Mouse (Mus musculus) hindbrain, postnatal 0 days (tissue): ENCODE results near the gene Gpnmb. TPM values are rescaled to one million over a fixed set of nuclear protein-coding genes. Genes with fewer than 3 reads are reported as not detected.
A peak's percentile ranks its signal among the peaks of the same experiment; 100 is the strongest.

ENCODE experiments used
- ATAC-seq: fragments of 200-750 bp; cut with Nextera tagmentation; 2 replicates; pipeline ENCODE4 v1.8.0; 2017; ENCODE audit warnings: mild to moderate bottlenecking, moderate TSS enrichment, moderate library complexity
- DNase-seq: peaks from one replicate; pipeline ENCODE4 v3.0.0-alpha.2; 2015; ENCODE audit warnings: low spot score
- H3K27ac ChIP-seq: fragments of 300-500 bp; sonication (generic); 2 replicates; pipeline ENCODE4 v1.5.1; 2014; ENCODE audit warnings: mild to moderate bottlenecking
- H3K27me3 ChIP-seq: fragments of 300-500 bp; sonication (generic); 2 replicates; pipeline ENCODE4 v1.6.1; 2014; ENCODE audit warnings: low read length, mixed read lengths; ENCODE audit not compliant: insufficient read depth
- H3K36me3 ChIP-seq: fragments of 300-500 bp; sonication (generic); 2 replicates; pipeline ENCODE4 v1.6.1; 2014; ENCODE audit warnings: low read length, mixed read lengths; ENCODE audit not compliant: insufficient read depth
- H3K4me1 ChIP-seq: fragments of 300-500 bp; sonication (generic); 2 replicates; pipeline ENCODE4 v1.6.1; 2014; ENCODE audit warnings: antibody characterized with exemption, low read length, mixed read lengths; ENCODE audit not compliant: insufficient read depth
- H3K4me2 ChIP-seq: fragments of 300-500 bp; sonication (generic); 2 replicates; pipeline ENCODE4 v1.6.1; 2014; ENCODE audit warnings: low read depth, mild to moderate bottlenecking, low read length, moderate library complexity, mixed read lengths
- H3K4me3 ChIP-seq: fragments of 300-500 bp; sonication (generic); 2 replicates; pipeline ENCODE4 v1.5.1; 2014; ENCODE audit warnings: low read length
- H3K9ac ChIP-seq: fragments of 300-500 bp; sonication (generic); replicated peaks from 2 replicates; pipeline ENCODE4 v1.6.1; 2014; ENCODE audit warnings: mild to moderate bottlenecking, low read length, moderate library complexity, mixed read lengths
- H3K9me3 ChIP-seq: fragments of 300-500 bp; sonication (generic); 2 replicates; pipeline ENCODE4 v1.6.1; 2016; ENCODE audit warnings: low read length, mixed read lengths
- CTCF ChIP-seq: IDR thresholded peaks from 2 replicates; pipeline ENCODE4 v1.5.1; 2016; ENCODE audit warnings: antibody characterized with exemption, control low read depth, low read depth
- WGBS: fragments of 180-500 bp; shearing (Covaris S2); extraction: QIAGEN DNeasy Blood & Tissue Kit; methylation state at CpG from one replicate; pipeline ENCODE4 v1.1.7; 2014; 5-methylcytosine and 5-hydroxymethylcytosine counted together
- polyA plus RNA-seq: library from polyadenylated mRNA; unstranded; fragments of >200 nt; fragmentation: Nextera tagmentation; extraction: Ambion mirVana; gene quantifications from 2 replicates; pipeline ENCODE4 v1.2.1, GENCODE M21; 2015
- total RNA-seq: library from RNA; depleted of rRNA; stranded (reverse); fragments of >200 nt; gene quantifications from 2 replicates; pipeline ENCODE4 v1.2.3, GENCODE M21; 2014

The Gpnmb gene
- total and polyA plus RNA-seq, 2 experiments from 2014 or later: 0.45 to 0.89 TPM

- no peak overlapping the region for H3K9ac ChIP-seq
These were observed 27.8 kb upstream of the Gpnmb start for GRCm38 (mm10) chr6:49008420-49009160.

GRCm38 (mm10) chr6:49009161-49009555 is 27.2 kb upstream of the Gpnmb start:
- no peak overlapping the region for H3K27ac ChIP-seq
- 31% methylated on average over 7 of the region's 7 CpGs for WGBS
- no peaks in the 10 kb centered on the region for H3K9me3 ChIP-seq
- H3K27me3 ChIP-seq: no peaks in the 10 kb centered on the region
- ATAC-seq (no peak; the same call in 1 of the 2 replicates), DNase-seq (peak; percentile 27)
- H3K36me3 ChIP-seq: no peaks in the 10 kb centered on the region
- H3K4me1 ChIP-seq: peaks cover 3% of the 10 kb centered on the region; the same call in 1 of the 2 replicates
- no peak overlapping the region for H3K4me3 ChIP-seq
- no peak overlapping the region for H3K9ac ChIP-seq
- no peak for TF ChIP-seq CTCF
- H3K4me2 ChIP-seq: peak overlapping the region; percentile 52; the same call in 1 of the 2 replicates

More at GRCm38 (mm10) chr6:49008420-49009160, 27.8 kb upstream of the Gpnmb start:
- peaks cover 3% of the 10 kb centered on the region; the same call in 1 of the 2 replicates for H3K4me1 ChIP-seq
- peak overlapping the region; percentile 52 for H3K4me2 ChIP-seq
- ATAC-seq (peak; percentile 32; the same call in 1 of the 2 replicates), DNase-seq (no peak)
- H3K9me3 ChIP-seq: no peaks in the 10 kb centered on the region
- TF ChIP-seq CTCF: no peak
- H3K27ac ChIP-seq: no peak overlapping the region
- 33% methylated on average over 13 of the region's 13 CpGs for WGBS
- no peaks in the 10 kb centered on the region for H3K27me3 ChIP-seq
- H3K36me3 ChIP-seq: no peaks in the 10 kb centered on the region
- H3K4me3 ChIP-seq: peak overlapping the region; percentile 23

- H3K36me3 ChIP-seq: no peaks in the 10 kb centered on the region
- DNase-seq (no peak), ATAC-seq (no peak)
- TF ChIP-seq CTCF: peak; percentile 41
- H3K27ac ChIP-seq: no peak overlapping the region
- no peak overlapping the region for H3K9ac ChIP-seq
- no peak overlapping the region for H3K4me3 ChIP-seq
- WGBS: 88% methylated on average over 1 of the region's 1 CpGs
- H3K27me3 ChIP-seq: no peaks in the 10 kb centered on the region
- peaks cover 3% of the 10 kb centered on the region; the same call in 1 of the 2 replicates for H3K4me1 ChIP-seq
- no peaks in the 10 kb centered on the region for H3K9me3 ChIP-seq
- H3K4me2 ChIP-seq: no peak overlapping the region
These were observed 26.7 kb upstream of the Gpnmb start for GRCm38 (mm10) chr6:49009665-49010064.

- H3K4me2 ChIP-seq: no peak overlapping the region
- H3K36me3 ChIP-seq: no peaks in the 10 kb centered on the region
- no peak for TF ChIP-seq CTCF
- no peaks in the 10 kb centered on the region for H3K27me3 ChIP-seq
- H3K4me3 ChIP-seq: no peak overlapping the region
- H3K9ac ChIP-seq: no peak overlapping the region
- H3K27ac ChIP-seq: no peak overlapping the region
- 77% methylated on average over 5 of the region's 5 CpGs for WGBS
- no peak for DNase-seq
- H3K9me3 ChIP-seq: no peaks in the 10 kb centered on the region
- ATAC-seq: no peak
- peaks cover 3% of the 10 kb centered on the region; the same call in 1 of the 2 replicates for H3K4me1 ChIP-seq
These were observed 25.2 kb upstream of the Gpnmb start for GRCm38 (mm10) chr6:49011191-49011590.

- Histone ChIP-seq H3K36me3 (no peaks in the 10 kb centered on the region), H3K27ac (no peak overlapping the region), H3K4me2 (no peak overlapping the region), H3K9ac (no peak overlapping the region), H3K4me3 (no peak overlapping the region), H3K9me3 (no peaks in the 10 kb centered on the region), H3K4me1 (peaks cover 3% of the 10 kb centered on the region; the same call in 1 of the 2 replicates), H3K27me3 (no peaks in the 10 kb centered on the region)
- TF ChIP-seq CTCF: no peak
- ATAC-seq (no peak), DNase-seq (no peak)
- 85% methylated on average over 4 of the region's 4 CpGs for WGBS
These were observed 23.3 kb upstream of the Gpnmb start for GRCm38 (mm10) chr6:49013023-49013422.

- Histone ChIP-seq H3K9ac (no peak overlapping the region), H3K4me2 (no peak overlapping the region), H3K27me3 (no peaks in the 10 kb centered on the region), H3K36me3 (no peaks in the 10 kb centered on the region), H3K4me3 (no peak overlapping the region), H3K4me1 (peaks cover 2% of the 10 kb centered on the region; the same call in 1 of the 2 replicates), H3K9me3 (no peaks in the 10 kb centered on the region), H3K27ac (no peak overlapping the region)
- no peak for TF ChIP-seq CTCF
- no peak for DNase-seq
- no peak for ATAC-seq
- 89% methylated on average over 3 of the region's 3 CpGs for whole genome bisulfite sequencing
These were observed 22.9 kb upstream of the Gpnmb start for GRCm38 (mm10) chr6:49013458-49013857.

GRCm38 (mm10) chr6:49017150-49017549 is 19.2 kb upstream of the Gpnmb start:
- no peak for TF ChIP-seq CTCF
- Histone ChIP-seq H3K4me2 (no peak overlapping the region), H3K9me3 (no peaks in the 10 kb centered on the region), H3K27me3 (no peaks in the 10 kb centered on the region), H3K9ac (no peak overlapping the region), H3K4me3 (no peak overlapping the region), H3K27ac (no peak overlapping the region), H3K36me3 (no peaks in the 10 kb centered on the region), H3K4me1 (0 out of 2 replicates have a peak, but pooled peaks cover 3% of the 10 kb centered on the region)
- 44% methylated on average over 12 of the region's 12 CpGs for WGBS
- peak; percentile 27 for DNase-seq
- no peak for ATAC-seq
